Mouse (Mus musculus): ENCODE data around the gene Olfr1270. TPM values are rescaled to one million over a fixed set of nuclear protein-coding genes. Genes with fewer than 3 reads are reported as not detected.
"Not testable (repeated sequence)": the region's sequence is repeated elsewhere in the genome, so short reads cannot be mapped to it uniquely, and the experiment has no call there.

The Olfr1270 gene
- total RNA-seq (2021), result not detected
- long read RNA-seq, experiment 1, result 0 reads
- long read RNA-seq, experiment 2, result 0 reads

DNA sequence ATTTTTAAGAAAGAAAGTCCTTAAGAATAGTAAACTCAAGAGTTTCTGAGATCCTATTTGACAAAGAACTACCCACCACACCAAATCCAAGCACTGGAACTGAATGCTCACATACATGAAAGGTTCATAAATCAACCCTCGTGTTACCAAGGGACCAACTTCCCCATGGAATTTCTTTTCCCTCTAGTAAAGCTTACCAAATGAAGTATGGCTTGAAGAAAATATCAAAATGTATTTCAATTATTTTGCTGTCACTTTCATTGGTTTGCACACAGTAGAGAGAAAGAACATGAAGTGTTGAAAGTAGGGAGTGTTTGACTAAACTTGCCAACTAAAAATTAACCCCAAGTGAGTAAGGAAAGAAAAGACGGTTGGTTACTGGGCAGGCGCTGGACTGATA is at the start of gene Olfr1270:
Olfr1270 (minus strand) TSS at position 101 of the 400 bp plus-strand sequence.
- DNase-seq, result no peak

- DNase-seq, result not testable (repeated sequence)
These were observed 46.7 kb upstream of the Olfr1270 start for GRCm38 (mm10) chr2:90199606-90200005.

DNA sequence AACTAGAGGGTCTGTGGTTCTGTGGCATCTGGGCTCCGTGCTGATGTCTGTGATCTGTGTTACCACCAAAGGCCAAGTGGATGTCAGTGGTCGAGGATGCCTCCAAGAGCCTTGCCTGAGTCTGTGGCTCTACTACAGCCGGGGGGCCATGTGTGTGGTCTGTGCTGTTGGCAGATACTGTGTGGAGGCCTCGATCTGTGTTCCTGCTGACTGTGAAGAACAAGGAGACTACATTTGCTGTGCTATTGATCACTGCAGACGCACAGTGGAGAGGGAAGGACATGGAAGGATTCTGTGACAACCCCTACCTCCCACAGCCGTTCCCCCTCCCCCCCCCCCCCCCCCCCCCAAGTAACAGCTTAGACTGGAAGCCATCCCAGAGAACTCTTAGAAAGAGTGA is 42.4 kb upstream of the Olfr1270 start:
- DNase-seq, result not testable (repeated sequence)

DNA sequence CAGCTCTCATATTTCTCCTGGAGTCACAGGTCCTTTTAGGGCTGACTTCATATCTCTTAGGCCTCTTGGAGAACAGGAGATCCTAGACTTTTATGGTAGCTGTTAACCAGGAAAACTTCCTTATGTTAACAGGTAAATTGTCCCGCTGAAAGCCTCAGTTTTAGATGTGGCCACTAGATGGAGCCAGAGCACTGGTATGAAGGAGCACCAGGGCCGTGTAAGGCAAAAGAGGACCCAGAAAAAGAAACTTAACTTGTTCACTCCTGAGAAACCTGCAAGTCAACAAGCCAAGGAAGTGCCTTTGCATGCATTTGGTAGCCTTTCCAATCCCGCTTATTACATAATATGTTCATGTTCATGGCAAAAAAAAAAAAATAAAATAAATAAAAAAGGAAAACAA is 41.9 kb upstream of the Olfr1270 start:
- DNase-seq, result not testable (repeated sequence)

DNA sequence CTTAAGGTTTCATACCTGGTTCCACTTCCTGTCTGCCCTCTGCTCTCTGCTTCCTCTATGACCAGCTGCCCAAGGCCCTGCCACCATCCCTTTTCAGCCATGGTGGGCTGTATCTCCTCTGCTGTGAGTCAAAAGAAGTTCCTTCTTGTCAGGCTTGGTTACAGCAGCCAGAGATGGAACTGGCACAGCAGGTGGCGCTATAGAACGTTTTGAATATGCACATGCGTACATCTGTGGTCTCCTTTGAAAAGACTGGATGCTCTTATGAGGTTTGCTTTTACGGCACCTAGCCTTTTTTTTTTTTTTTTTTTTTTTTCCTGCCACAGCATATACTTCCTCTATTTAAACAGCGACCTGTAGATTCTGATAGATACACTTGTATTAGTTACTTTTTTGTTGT is 34.2 kb upstream of the Olfr1270 start:
- not testable (repeated sequence) for DNase-seq

DNA sequence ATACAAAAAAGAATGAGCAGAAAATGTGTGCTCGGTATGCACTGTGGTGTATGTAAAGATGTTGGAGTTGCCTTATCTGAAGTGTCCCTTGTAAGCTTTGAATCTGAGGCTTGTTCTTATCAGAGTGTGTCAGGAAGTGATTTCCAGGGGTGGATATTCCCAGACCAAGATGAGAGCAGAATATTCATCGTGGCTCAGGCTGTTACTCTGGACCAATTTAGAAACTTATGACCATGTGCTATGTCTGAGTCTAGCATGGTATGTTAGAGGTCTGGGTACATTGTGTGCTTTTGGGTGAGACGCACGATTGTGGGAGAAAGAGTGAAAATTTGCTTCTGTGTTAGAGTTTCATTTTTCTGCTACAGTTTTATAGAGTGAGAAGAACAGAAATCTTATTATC is 33.2 kb upstream of the Olfr1270 start:
- not testable (repeated sequence) for DNase-seq

- DNase-seq, result no peak
These were observed 1.0 kb upstream of the Olfr1270 start for GRCm38 (mm10) chr2:90153916-90154315.

- no peak for DNase-seq
These were observed 10.7 kb downstream of the Olfr1270 start, which contains the start of gene Olfr32 for GRCm38 (mm10) chr2:90142196-90142595. TSS of gene Olfr32 (minus strand) at chr2:90142296.

GRCm38 (mm10) chr2:90121312-90121711 is 31.6 kb downstream of the Olfr1270 start, which contains the start of gene Olfr1269:
TSS of gene Olfr1269 (minus strand) at chr2:90121412.
- DNase-seq, result no peak

Other genes starting within 250 kb of the Olfr1270 start
- gene Olfr1258, start 225.8 kb downstream of the Olfr1270 start, total RNA-seq (2021), result not detected
- not detected for gene Olfr1259, start 204.4 kb downstream of the Olfr1270 start, total RNA-seq (2021)
- gene Olfr1260, start 178.8 kb downstream of the Olfr1270 start, total RNA-seq (2021), result not detected
- not detected for gene Olfr1261, start 161.9 kb downstream of the Olfr1270 start, total RNA-seq (2021)
- gene Olfr1262, start 152.9 kb downstream of the Olfr1270 start, total RNA-seq (2021), result not detected
- gene Olfr1263, start 141.0 kb downstream of the Olfr1270 start, total RNA-seq (2021), result not detected
- not detected for gene Olfr1264, start 127.5 kb downstream of the Olfr1270 start, total RNA-seq (2021)
- not detected for gene Olfr1265, start 117.8 kb downstream of the Olfr1270 start, total RNA-seq (2021)
- not detected for gene Olfr140, start 89.5 kb downstream of the Olfr1270 start, total RNA-seq (2021)
- not detected for gene Olfr1269, start 31.7 kb downstream of the Olfr1270 start, total RNA-seq (2021)
- not detected for gene Olfr32, start 10.8 kb downstream of the Olfr1270 start, total RNA-seq (2021)
- not detected for gene Olfr1506, start 71.4 kb upstream of the Olfr1270 start, total RNA-seq (2021)
- gene Olfr142, start 104.5 kb upstream of the Olfr1270 start, total RNA-seq (2021), result not detected
- gene Olfr1271, start 117.9 kb upstream of the Olfr1270 start, total RNA-seq (2021), result not detected
- not detected for gene Olfr1272, start 139.8 kb upstream of the Olfr1270 start, total RNA-seq (2021)
- gene Gm13769, start 169.1 kb upstream of the Olfr1270 start, total RNA-seq (2021), result under 1 TPM in 1 of 2 experiments, not detected in 1; 0.15 TPM
- not detected for gene Olfr1274-ps, start 245.6 kb upstream of the Olfr1270 start, total RNA-seq (2021)